Comparison of ENCODE assay signal across 9 mouse cellular contexts in the genomic region with DNA sequence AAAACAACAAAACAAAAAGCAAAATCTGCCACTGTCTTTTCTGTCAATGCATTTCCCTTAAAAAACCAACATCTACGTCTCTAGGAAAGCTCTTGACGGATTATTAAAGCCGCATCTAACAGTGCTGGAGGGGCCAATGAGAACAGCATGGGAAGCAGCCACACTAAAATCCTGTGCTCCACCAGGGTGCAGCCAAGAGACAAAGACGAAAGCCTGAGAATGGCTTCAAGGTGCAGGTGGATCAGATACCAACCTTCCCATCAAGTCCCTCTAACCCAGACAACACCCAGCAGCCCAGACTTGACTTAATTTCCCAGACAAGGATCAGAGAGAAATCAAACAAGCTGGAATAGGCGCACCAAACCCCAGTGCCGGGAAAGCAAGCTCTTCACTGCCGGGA. TPM values are rescaled to one million over a fixed set of nuclear protein-coding genes. Genes with fewer than 3 reads are reported as not detected.
DNase-seq lines count a peak whose midpoint lies in the region; ATAC-seq and TF ChIP-seq lines count a peak whose summit lies in the region.
"Had no signal": no experiment of that assay in that cellular context is flagged by ENCODE, and none has a peak within 500 bp of the region (broad histone marks: within the 10 kb centered on the region; RNA-seq: fewer than 3 reads in every experiment).

No protein-coding gene starts in this region.

- H3K9ac ChIP-seq in forebrain, embryonic 15.5 days (replicated peaks): no peak overlapping the region
- H3K9ac ChIP-seq in forebrain, embryonic 16.5 days (replicated peaks; ENCODE audit: low read depth, low read length): no peak overlapping the region
- no peak overlapping the region for H3K9ac ChIP-seq in liver, embryonic 12.5 days
- H3K9ac ChIP-seq in stomach, postnatal 0 days (ENCODE audit: low read length): no peak overlapping the region
- H3K9ac ChIP-seq: heart, embryonic 15.5 days had no signal

- TF ChIP-seq EP300 in stomach, postnatal 0 days (optimal IDR thresholded peaks at IDR 0.05): no peak

- 49% methylated on average over 7 of the region's 7 CpGs for WGBS in forebrain, embryonic 15.5 days
- WGBS in forebrain, embryonic 16.5 days: 47% methylated on average over 7 of the region's 7 CpGs
- WGBS in liver, embryonic 12.5 days (ENCODE audit: insufficient replicate concordance): 76% methylated on average over 7 of the region's 7 CpGs
- WGBS in stomach, postnatal 0 days: 47% methylated on average over 7 of the region's 7 CpGs

- no peaks in the 10 kb centered on the region for H3K9me3 ChIP-seq in forebrain, embryonic 15.5 days
- H3K9me3 ChIP-seq in forebrain, embryonic 16.5 days (ENCODE audit: control insufficient read depth, low read length): no peaks in the 10 kb centered on the region
- no peaks in the 10 kb centered on the region for H3K9me3 ChIP-seq in liver, embryonic 12.5 days (replicated peaks)
- H3K9me3 ChIP-seq in stomach, postnatal 0 days (ENCODE audit: control insufficient read depth, low read length): no peaks in the 10 kb centered on the region
- H3K9me3 ChIP-seq: heart, embryonic 15.5 days had no signal

- no peak overlapping the region for H3K4me2 ChIP-seq in forebrain, embryonic 15.5 days (replicated peaks)
- no peak overlapping the region for H3K4me2 ChIP-seq in forebrain, embryonic 16.5 days (ENCODE audit: low read length)
- no peak overlapping the region for H3K4me2 ChIP-seq in liver, embryonic 12.5 days
- no peak overlapping the region for H3K4me2 ChIP-seq in stomach, postnatal 0 days (replicated peaks; ENCODE audit: low read depth)
- H3K4me2 ChIP-seq: heart, embryonic 15.5 days had no signal

- ATAC-seq in forebrain, embryonic 15.5 days (replicated peaks): no peak
- no peak for ATAC-seq in forebrain, embryonic 16.5 days
- no peak for ATAC-seq in liver, embryonic 12.5 days
- no peak for ATAC-seq in stomach, postnatal 0 days (ENCODE audit: low FRiP score, low TSS enrichment)

- no peaks in the 10 kb centered on the region for H3K27me3 ChIP-seq in forebrain, embryonic 15.5 days
- H3K27me3 ChIP-seq in forebrain, embryonic 16.5 days (replicated peaks; ENCODE audit: control insufficient read depth, insufficient read depth, low read length): no peaks in the 10 kb centered on the region
- H3K27me3 ChIP-seq in liver, embryonic 12.5 days (replicated peaks): no peaks in the 10 kb centered on the region
- H3K27me3 ChIP-seq in stomach, postnatal 0 days (ENCODE audit: control insufficient read depth, insufficient read depth, low read length): no peaks in the 10 kb centered on the region
- H3K27me3 ChIP-seq: heart, embryonic 15.5 days had no signal

- H3K4me1 ChIP-seq in forebrain, embryonic 15.5 days: peaks cover 17% of the 10 kb centered on the region
- H3K4me1 ChIP-seq in forebrain, embryonic 16.5 days (replicated peaks; ENCODE audit: control insufficient read depth, insufficient read depth, low read length): peaks cover 20% of the 10 kb centered on the region
- no peaks in the 10 kb centered on the region for H3K4me1 ChIP-seq in liver, embryonic 12.5 days
- H3K4me1 ChIP-seq in stomach, postnatal 0 days (replicated peaks; ENCODE audit: control insufficient read depth, insufficient read depth): no peaks in the 10 kb centered on the region

- H3K36me3 ChIP-seq in forebrain, embryonic 15.5 days: no peaks in the 10 kb centered on the region
- H3K36me3 ChIP-seq in forebrain, embryonic 16.5 days (ENCODE audit: control insufficient read depth, insufficient read depth): no peaks in the 10 kb centered on the region
- H3K36me3 ChIP-seq in liver, embryonic 12.5 days: peaks cover 82% of the 10 kb centered on the region
- H3K36me3 ChIP-seq in stomach, postnatal 0 days (ENCODE audit: control insufficient read depth, insufficient read depth, low read length): no peaks in the 10 kb centered on the region
- H3K36me3 ChIP-seq: heart, embryonic 15.5 days had no signal

- TF ChIP-seq CTCF in stomach, postnatal 0 days (IDR thresholded peaks at IDR 0.05; ENCODE audit: low read depth): peak; percentile 74

- H3K4me3 ChIP-seq in forebrain, embryonic 15.5 days: no peak overlapping the region
- H3K4me3 ChIP-seq in forebrain, embryonic 16.5 days (replicated peaks; ENCODE audit: low read length): no peak overlapping the region
- H3K4me3 ChIP-seq in liver, embryonic 12.5 days: no peak overlapping the region
- no peak overlapping the region for H3K4me3 ChIP-seq in stomach, postnatal 0 days (ENCODE audit: low read depth, low read length)
- H3K4me3 ChIP-seq: heart, embryonic 15.5 days had no signal

- peak; percentile 41 for DNase-seq in urinary bladder, postnatal 14 days (ENCODE audit: low spot score)
- no peak for DNase-seq in urinary bladder, adult 2 months (ENCODE audit: low spot score)
- peak; percentile 54 for DNase-seq in stomach, postnatal 0 days (ENCODE audit: low spot score)
- no peak for DNase-seq in c-Kit-positive CD71-positive TER-119-positive erythroid progenitor cells, embryonic 14.5 days (ENCODE audit: low spot score)
- no peak for DNase-seq in left cerebral cortex, adult 11 months (ENCODE audit: low spot score)

- peak overlapping the region; percentile 43; the same call in 1 of the 2 replicates for H3K27ac ChIP-seq in forebrain, embryonic 15.5 days (replicated peaks)
- H3K27ac ChIP-seq in forebrain, embryonic 16.5 days (ENCODE audit: low read length): no peak overlapping the region
- 0 out of 2 replicates have a peak overlapping the region, but pooled peaks have one; percentile 13 for H3K27ac ChIP-seq in liver, embryonic 12.5 days
- no peak overlapping the region for H3K27ac ChIP-seq in stomach, postnatal 0 days (replicated peaks)
- H3K27ac ChIP-seq: heart, embryonic 15.5 days had no signal

RNA-seq across cellular contexts. Expression of gene Hbp1, which starts 26.2 kb away (rescaled TPM):
- 85.6 and 87.7 TPM in 2 replicates for polyA plus RNA-seq in forebrain, embryonic 15.5 days (2015; fragmentation: Nextera tagmentation; extraction: Ambion mirVana)
- polyA plus RNA-seq in forebrain, embryonic 16.5 days (2015; fragmentation: Nextera tagmentation; extraction: Ambion mirVana): 83.3 and 96.3 TPM in 2 replicates
- 92.7 and 104 TPM in 2 replicates for polyA plus RNA-seq in urinary bladder, adult 2 months (2012; rRNA removed)
- polyA plus RNA-seq in liver, embryonic 12.5 days (2016; fragmentation: Nextera tagmentation; extraction: Ambion mirVana): 33.7 and 36.6 TPM in 2 replicates
- 75.2 and 81.5 TPM in 2 replicates for polyA plus RNA-seq in stomach, postnatal 0 days (2015; fragmentation: Nextera tagmentation; extraction: Ambion mirVana)

Comparison
In these comparisons a context has a peak if more than half of its experiments do, and no peak if none do; other contexts are left out.
1. H3K27ac ChIP-seq: peak in forebrain, embryonic 15.5 days (single experiment) and liver, embryonic 12.5 days (single experiment); none in forebrain, embryonic 16.5 days (single experiment) and stomach, postnatal 0 days (single experiment).
2. DNase-seq: peak in urinary bladder, postnatal 14 days (single experiment) and stomach, postnatal 0 days (single experiment); none in urinary bladder, adult 2 months (single experiment), c-Kit-positive CD71-positive TER-119-positive erythroid progenitor cells, embryonic 14.5 days (single experiment) and left cerebral cortex, adult 11 months (single experiment).